Mouse (Mus musculus) gonadal fat pad, adult 2 months (tissue): ENCODE measurements around the gene Cyp2c50. TPM values are rescaled to one million over a fixed set of nuclear protein-coding genes. Genes with fewer than 3 reads are reported as not detected.
"Not testable (repeated sequence)": the region's sequence is repeated elsewhere in the genome, so short reads cannot be mapped to it uniquely, and the experiment has no call there.

Experiments
- DNase-seq: peaks from one replicate; pipeline ENCODE4 v3.0.0-alpha.2; 2012; ENCODE audit warnings: low read depth
- polyA plus RNA-seq: library from polyadenylated mRNA; depleted of rRNA; stranded (reverse); fragments of >200 nt; gene quantifications from 2 replicates; pipeline ENCODE4 v1.2.3, GENCODE M21; 2012; rRNA removed

Cyp2c50 gene
- 0.29 TPM in 1 of 2 replicates, not detected in the other for polyA plus RNA-seq

- DNase-seq, result not testable (repeated sequence)
Measured at GRCm38 (mm10) chr19:40089421-40089820, at the start of gene Cyp2c50. Cyp2c50 (plus strand) TSS chr19:40089688.

- DNase-seq, result no peak
Measured at GRCm38 (mm10) chr19:40073701-40074100, 15.8 kb upstream of the Cyp2c50 start, which contains the start of gene Cyp2c54. Cyp2c54 (minus strand) TSS chr19:40073827.

GRCm38 (mm10) chr19:40088381-40088780 lies 1.1 kb upstream of the Cyp2c50 start:
- DNase-seq, result no peak

GRCm38 (mm10) chr19:40091111-40091510 lies 1.6 kb downstream of the Cyp2c50 start:
- DNase-seq, result no peak

DNA sequence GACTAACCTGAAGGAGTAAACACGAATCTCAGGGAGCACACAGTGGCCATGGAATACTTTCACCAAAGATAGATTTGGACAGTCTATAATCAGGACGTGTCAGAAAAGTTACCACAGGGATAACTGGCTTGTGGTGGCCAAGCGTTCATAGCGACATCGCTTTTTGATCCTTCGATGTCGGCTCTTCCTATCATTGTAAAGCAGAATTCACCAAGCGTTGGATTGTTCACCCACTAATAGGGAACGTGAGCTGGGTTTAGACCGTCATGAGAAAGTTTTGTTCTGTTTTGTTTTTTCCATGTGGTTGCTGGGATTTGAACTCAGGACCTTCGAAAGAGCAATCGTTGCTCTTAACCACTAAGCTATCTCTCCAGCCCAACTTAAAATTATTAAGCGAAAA lies 30.1 kb downstream of the Cyp2c50 start:
- not testable (repeated sequence) for DNase-seq

GRCm38 (mm10) chr19:40125165-40125564 lies 35.7 kb downstream of the Cyp2c50 start:
- DNase-seq, result not testable (repeated sequence)

GRCm38 (mm10) chr19:40126996-40127395 lies 37.5 kb downstream of the Cyp2c50 start:
- not testable (repeated sequence) for DNase-seq

Other genes starting within 250 kb of the Cyp2c50 start
- 0.05 and 0.18 TPM in 2 replicates for gene Cyp2c69, start 202.9 kb upstream of the Cyp2c50 start, polyA plus RNA-seq
- 0.25 TPM in 1 of 2 replicates, not detected in the other for gene Cyp2c37, start 97.3 kb upstream of the Cyp2c50 start, polyA plus RNA-seq
- gene Cyp2c54, start 15.9 kb upstream of the Cyp2c50 start, polyA plus RNA-seq, result 0.15 TPM in 1 of 2 replicates, not detected in the other
- gene Cyp2c70, start 97.6 kb downstream of the Cyp2c50 start, polyA plus RNA-seq, result 0.08 and 0.13 TPM in 2 replicates
- gene Pdlim1, start 182.2 kb downstream of the Cyp2c50 start, polyA plus RNA-seq, result 150 and 218 TPM in 2 replicates